Mouse (Mus musculus) heart, adult 18-20 months (tissue): Measurements from ENCODE around the gene Shc3. TPM values are rescaled to one million over a fixed set of nuclear protein-coding genes. Genes with fewer than 3 reads are reported as not detected.

Experiments used
- DNase-seq, 2 experiments: peaks; one replicate each; pipeline ENCODE4 v3.0.0; 2021 to 2022; ENCODE audit warnings: mixed read lengths in 1 of 2
- long read RNA-seq, 2 experiments: library from polyadenylated mRNA; stranded (forward); transcript quantifications; one replicate each; pipeline ENCODE4 v2.0.0; 2021
- total RNA-seq, 2 experiments: library from RNA; stranded (reverse); gene quantifications; 2 replicates each; pipeline ENCODE4 v1.2.3; 2021

The Shc3 gene
- total RNA-seq, result 1 to 10 TPM; 1.0 to 1.2 TPM
- long read RNA-seq, experiment 1, result 0 reads
- long read RNA-seq, experiment 2, result 0 reads

DNA sequence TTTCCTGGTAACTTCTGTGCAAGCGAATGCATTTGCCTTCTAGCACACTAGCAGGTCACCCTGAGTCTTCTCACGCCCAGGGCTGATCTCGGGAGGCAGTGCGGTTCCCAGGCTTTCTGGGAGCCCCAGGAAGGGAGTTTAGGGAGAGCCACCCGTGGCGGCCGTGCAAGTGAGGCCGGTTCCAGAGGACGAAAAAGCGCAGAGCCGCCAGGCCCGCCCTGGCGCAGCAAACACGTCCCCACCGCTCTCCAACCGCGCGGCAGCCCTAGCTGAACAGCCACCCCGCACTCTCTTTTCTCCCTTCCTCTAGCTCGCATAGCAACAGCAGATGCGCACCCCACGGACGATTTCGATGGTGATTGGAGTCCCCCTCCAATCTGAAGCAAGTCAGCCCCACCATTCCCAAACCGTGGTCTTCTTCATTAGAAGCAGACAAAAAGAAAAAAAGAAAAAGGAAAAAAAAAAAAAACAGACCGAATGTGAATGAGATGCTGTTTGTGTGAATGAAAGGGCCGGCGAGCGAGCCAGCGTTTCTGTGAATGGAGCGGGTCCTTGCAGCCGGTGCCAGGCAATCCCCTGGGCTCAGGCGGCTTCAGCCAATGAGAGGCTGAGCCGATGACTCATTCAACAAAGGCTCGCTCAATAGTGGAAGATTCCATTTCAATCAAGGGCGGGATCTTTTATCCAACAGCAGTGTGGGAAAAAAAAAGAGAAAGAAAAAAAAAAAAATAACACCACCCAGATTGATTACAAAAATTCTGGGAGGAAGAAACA, at the start of gene Shc3:
Gene Shc3, minus strand, starts transcription at position 509 of the 774 bp plus-strand sequence.
- peak; percentile 64 to 74 for DNase-seq

DNA sequence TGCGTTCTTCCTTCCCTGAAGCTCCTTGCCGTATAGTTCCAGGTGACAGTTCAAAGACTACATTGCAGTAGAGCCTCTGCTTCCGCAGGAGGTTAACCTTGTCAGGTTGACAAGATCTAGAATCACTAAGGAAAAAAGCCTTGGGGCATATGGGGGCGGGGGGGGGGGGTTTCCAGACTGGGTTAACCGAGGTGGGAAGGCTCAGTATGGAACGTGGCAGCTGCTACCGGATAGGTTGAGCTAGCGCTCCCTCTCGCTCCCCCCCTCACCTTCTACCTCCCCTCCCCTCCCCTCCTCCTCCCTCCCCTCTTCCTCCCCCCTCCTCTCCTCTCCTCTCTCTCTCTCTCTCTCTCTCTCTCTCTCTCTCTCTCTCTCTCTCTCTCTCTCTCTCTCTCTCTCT, 49.4 kb upstream of the Shc3 start:
- DNase-seq, result no peak

DNA sequence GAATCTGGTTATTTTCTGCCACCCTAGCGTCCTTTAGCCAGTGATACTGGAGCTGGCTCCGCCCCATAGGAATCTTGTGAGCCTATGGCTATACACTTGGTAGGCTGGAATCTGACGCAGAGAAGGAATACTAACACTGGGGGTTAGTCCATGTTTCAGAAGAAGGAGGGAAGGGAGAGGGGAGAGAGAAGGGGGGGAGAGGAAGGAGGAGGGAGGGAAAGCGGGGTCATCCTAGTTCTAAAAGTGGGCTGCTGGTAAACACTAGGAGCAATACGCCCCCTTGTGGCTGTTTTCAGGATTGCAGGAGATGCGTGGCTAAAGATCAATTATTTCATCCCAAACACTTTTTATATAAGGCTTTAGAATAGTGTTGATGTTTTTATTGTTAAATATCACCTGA, 48.6 kb upstream of the Shc3 start:
- peak in 1 of 2 experiments; percentile 82 for DNase-seq

DNA sequence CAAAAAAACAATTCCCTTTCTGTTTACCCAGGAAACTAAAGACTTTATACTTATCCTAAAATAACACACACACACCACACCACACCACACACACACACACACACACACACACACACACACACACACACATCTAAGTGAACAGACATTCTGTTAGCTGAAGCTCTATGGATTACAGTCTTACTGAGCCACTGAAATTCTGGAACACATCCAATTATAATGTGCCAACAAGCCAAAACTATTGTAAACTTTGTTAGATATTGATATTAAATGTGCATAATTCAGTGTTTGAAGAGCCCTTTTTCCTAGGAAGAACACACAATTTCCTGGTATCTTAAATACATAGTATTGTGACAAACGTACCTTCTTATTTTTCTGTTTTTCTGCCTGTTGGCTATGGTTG, 48.1 kb upstream of the Shc3 start:
- DNase-seq, result no peak

DNA sequence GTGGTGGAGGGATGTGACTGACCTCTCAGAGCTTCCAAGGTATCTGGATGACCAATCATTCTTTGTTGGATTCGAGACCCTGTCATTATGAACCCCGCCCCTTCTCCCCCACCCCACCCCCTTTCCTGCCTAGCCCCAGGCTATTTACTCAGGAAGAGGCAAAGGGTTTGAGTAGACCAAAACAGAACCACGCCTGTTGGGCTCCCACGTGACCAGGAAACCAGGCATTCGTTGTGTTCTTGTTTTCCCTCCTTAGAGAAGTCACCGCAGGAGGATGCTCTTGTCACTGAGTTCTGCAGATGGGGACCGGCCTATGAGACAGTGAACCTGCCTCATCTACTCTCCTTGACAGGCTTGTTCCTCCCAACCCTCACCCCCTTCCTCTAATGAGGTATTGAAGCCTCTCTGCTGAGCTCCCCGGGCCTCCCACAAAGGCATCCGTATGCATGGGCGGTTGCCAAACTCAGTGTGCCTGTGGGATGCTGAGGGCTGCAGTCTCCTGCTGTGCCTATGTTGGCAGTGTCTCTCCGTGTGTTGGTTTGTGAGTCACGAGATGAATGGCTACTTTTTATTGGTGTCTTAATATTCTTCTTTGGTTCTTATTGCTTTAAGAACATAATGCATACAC, 47.3 kb upstream of the Shc3 start:
- DNase-seq, result no peak

DNA sequence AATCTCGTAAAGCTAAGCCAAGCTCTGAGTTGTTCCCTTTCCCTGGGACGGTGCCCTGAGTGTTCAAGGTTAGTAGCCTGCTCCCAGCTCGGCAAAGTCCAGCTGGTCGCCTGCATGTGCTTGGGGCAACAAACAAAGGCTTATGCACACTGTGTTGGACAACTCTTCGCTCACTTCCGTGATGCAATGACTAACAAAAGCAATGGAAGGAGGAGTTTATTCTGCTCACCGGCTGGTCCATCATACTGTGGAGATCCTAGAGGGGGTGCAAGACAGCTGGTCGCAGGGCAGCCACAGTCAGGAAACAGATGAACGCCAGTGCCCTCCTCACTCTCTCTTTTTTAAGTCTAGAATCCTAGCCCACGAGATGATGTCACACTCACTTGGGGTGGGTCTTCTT, 46.6 kb upstream of the Shc3 start:
- no peak for DNase-seq

DNA sequence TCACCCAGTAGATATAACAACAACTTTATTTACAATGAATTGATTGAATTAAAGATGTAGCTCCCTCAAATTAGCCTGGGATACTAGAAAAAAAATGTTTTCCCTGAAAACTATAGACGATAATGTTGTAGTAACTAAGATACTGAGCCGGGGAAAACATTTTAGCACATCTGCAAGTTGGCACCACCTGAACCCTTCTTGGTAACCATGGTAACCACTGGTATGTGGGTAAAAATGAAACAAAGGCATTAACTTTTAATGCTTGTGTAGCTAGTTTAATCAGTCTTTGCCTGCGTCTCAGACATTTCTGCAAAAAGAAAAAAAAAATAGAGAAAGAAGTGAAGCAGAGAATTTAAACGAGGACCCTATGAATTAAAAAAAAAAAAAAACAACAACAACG, 42.3 kb upstream of the Shc3 start:
- DNase-seq, result no peak

DNA sequence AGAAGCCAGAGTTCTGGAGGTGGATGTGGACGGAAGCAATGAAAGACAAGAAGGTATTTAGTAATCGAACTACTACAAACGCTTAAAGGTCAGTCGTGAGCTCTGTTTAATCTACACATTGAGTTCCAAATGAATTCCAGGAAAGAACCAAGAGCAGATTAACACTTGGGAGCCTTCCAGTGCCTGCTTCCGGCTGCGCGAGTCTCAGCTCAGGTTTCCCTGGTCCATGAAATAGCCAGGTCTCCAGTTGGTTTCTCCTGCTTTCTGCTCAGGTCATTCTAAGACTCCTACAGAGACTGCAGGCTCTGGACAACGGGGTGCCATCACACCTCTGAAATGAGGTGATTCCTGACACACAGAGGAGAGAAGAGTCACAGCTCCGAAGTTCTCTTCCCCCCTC, 41.8 kb upstream of the Shc3 start:
- DNase-seq, result peak; percentile 16 to 17

DNA sequence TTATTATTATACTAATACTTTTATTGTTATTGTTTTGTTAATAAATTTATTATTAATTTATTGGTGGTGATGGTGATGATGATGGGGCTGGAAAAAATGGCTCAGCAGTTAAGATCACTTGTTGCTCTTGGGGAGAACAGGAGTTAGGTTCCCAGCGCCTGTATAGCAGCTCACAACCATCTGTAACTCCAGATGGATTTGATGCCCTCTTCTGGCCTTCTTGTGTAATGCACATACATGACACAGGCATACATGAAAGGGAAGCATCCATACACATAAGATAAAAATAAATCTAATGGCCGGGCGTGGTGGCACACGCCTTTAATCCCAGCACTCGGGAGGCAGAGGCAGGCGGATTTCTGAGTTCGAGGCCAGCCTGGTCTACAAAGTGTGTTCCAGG, 40.0 kb upstream of the Shc3 start:
- no peak for DNase-seq

DNA sequence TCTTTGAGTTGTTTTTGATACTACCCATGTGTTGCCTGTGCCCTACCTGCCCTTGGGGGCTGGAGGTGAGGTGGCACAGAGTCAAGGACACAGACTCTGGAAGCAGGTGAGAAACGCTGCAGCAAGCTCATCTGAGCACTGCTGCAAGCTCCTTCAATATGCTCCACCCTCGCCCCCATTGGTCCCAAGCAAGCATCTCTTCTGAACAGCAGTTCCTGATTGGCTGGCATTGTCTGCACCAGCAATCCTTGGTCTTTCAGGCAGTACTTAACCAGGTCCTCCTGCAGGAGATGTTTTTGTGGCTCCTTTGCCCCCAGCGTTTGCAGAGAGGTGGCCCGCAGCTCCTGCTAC, 34.6 kb upstream of the Shc3 start:
- no peak for DNase-seq

DNA sequence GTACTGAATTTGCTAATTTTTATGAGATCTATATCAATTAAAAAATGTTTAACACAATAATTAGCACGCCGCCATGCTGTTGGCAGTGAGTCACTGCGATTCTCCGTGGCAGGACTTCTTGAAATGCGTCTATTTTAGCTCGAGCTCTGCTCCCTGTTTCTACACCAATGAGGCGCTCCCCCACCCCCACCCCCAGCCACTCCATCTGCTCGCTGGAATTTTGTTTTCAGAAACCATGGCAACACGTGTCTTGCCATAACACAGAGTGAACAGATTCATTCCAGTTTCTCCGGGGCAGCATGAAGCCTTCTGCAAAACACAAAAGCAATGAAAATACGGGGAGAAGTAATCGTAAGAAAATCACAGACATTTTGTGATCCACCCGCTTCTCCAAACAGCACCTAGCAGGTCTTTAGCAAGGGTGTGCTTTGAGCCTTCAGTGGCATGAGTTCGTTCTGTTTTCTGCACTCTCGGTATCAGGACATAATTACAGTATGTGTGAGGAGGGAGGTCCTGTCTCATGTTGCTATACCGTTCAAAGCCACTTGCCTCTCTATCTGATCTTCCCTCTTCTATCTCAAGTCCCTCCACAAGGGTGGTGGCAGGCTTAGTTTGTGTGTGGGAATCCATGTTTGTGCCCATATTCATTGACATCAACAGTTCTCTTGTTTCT, 34.1 kb upstream of the Shc3 start:
- DNase-seq, result peak; percentile 20

DNA sequence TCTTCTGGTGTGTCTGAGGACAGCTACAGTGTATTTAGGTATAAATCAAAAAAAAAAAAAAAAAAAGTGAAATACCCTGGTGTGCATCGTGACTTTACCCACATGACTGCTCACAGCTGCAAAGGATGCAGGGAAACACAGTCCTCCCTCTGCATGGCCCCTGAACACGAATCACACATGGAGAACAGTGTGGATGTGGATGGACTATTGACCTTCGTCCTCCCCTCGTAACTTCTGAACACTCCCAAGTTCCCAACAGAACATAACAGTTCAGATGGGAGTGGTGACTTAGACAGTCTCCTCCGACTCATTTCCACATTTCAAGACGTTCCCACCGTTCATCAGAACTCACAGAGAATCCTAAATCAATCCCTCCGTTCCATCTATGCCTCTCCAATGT, 33.5 kb upstream of the Shc3 start:
- no peak for DNase-seq

DNA sequence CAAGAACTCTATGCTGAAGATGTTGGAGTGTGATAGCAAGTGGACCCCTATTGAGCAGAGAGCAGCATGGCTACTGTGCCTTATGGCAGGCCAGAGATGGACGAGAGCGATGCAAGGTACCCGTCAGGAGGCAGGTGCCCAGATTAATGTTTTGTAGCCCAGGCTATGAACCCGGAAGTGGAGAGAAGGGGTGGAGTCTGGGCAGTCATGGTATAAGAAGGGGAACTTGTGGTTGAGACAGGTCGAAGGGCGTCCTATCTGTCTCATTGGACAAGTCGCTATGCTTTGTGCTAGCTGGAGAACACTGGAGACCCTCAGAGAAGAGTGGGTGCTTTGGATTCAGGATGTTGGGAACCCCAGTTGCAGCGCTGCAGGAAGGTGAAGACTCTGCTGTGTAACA, 30.9 kb upstream of the Shc3 start:
- no peak for DNase-seq

DNA sequence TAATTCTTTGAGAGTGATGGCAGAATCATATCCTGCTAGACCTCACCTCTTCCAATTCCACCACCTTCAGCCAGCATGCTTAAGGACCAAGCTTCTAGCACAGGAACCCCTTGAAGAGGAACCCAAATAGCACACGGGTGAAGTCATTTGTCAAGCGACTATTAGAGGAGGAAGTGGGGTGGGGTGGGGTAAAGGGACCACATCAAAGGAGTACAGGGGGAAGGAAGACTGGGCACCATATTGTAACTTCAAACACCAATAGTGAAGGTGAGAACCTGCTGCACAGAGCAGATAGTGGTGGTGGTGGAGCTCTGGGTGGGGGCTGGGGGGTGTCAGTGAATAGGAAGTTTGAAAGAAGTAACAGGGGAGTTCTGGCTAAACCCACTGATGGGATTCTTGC, 28.8 kb upstream of the Shc3 start:
- no peak for DNase-seq

DNA sequence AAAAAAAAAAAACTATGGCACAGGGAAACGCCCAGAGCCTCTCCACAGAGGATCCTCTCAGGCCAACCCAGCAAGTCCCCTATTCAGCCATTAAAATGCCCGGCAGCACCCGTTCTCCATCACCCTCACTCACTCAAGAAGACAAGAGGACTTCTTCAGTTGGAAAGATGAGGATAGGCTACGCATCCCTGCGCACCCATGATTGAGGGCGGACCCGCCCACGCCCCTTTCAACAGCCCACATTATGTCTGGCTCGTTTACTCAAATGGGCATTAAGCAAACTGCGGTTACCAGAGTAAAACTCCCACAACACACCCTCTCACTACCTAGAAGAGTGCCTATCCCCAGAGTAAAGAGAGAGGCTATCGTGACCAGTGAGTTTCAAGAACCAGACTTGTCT, 26.2 kb upstream of the Shc3 start:
- DNase-seq, result no peak

DNA sequence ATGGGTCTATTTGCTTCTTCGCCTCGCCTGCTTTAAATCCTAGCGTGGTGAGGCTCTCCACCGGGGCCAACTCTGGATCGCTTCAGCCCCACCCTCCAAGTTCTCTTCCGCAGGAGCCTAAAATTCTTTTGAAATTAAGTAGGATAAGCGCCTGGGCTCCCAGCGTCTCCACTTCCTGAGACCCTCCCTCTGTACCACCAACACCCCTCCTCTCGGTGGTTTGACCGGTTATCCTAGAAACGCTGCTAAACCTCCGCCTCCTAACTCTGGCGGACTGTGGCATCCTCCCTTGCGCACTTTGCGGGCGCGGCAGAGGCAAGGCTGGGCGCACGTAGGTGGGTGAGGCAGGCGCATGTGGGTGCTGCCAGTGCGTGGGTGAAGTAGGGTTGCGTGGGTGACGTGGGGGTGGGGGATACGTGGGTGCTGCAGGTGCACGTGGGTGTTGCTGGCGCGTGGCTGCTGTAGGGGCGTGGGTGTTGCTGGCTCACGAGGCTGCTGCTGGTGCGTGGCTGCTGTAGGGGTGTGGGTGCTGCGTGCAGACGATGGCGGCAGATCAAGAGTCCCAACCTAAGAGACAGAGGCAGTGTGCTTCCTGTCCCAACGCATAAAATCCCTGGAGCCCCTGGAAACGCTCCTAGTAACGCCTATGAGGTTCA, 25.6 kb upstream of the Shc3 start:
- DNase-seq, result peak in 1 of 2 experiments; percentile 4

DNA sequence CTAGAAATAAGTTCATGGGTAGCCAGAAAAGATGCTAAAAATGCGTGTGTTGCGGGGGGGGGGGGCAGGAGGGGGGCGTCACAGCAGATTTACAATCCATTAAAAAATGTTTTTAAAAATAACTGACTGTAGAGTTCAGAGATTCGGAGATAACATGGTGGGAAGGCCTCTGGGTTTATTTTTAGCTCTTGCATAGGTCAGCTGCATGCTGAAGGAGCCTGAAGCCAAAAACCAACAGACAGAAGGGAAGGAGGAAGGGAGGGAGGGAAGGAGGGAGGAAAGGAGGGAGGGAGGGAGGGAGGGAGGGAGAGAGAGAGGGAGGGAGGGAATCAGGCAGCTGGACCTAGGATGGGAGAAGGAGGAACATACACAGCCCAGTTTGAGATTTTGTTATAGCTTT, 18.8 kb upstream of the Shc3 start:
- DNase-seq, result no peak

DNA sequence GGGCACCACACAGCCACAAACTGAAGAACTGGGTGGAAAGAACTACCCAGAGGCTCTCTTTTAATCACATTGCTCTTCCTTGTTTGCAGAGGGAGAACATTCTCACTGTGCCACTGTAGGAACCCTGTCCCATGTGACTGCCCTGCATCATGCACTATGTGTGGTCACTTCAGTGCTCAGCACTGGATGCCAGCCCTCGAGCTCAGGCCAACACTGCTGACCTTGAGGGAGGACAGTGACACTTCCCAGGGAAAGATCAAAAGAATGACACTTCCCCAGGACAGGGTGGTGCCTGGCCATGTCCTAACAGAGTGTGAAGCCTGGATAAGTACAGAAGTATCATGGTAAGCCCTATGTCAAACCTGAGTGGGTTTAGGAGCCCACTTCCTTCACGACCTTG, 13.0 kb upstream of the Shc3 start:
- peak in 1 of 2 experiments; percentile 24 for DNase-seq

DNA sequence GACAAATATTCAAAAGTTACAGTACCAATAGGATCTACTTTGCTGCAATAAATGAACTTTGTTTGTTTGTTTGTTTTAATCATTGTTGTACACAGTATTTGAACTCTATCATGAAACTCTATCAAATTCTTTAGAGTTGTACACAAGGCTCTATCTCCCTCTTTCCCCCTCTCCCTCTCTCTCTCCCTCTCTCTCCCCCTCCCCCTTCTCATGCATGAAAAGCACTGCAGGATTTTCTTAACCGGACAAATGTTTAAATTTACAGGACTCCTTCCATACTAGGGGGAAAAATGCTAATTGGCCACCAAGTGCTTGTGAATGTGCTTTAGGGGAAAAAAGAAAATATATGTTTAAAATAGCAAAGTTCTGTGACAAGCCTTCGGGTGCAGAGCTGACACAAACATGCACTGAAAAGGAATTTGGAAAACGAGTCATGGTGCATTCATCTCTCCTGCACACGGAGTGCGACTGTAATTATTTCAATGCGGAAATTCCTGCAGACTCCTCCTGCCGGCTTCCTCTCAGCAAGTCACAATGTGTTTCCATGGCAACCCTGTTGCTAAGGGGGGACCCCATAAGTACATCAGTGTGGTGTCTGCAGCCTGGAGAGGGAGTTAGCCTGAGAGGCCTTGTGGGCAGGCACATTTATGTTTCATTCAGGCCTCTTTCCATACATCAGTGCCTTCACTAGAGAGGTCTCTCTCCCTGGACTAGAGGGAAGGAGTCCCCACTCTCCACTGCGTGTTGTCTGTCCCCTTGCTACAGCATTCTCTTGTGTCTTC, 11.2 kb upstream of the Shc3 start:
- DNase-seq, result no peak

DNA sequence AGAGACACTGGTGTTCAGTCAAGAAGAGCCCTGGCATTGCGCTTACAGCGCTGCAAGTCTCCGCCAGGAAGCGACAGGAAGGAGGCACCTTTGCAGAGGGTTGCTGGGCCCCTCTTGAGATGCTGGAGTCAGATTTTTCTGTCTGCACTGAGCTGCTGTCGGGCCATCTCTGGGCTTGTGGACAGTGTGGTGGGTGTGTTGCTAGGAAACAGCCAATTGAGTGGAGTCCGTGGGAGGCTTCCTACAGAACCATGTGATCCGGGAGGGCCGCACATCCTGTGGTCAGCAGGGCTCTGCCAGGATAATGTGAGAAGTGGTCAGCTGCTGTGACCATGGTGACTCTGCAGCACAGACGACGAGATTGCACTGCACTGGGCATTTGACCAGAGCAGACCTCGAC, 4.6 kb upstream of the Shc3 start:
- peak in 1 of 2 experiments; percentile 39 for DNase-seq

DNA sequence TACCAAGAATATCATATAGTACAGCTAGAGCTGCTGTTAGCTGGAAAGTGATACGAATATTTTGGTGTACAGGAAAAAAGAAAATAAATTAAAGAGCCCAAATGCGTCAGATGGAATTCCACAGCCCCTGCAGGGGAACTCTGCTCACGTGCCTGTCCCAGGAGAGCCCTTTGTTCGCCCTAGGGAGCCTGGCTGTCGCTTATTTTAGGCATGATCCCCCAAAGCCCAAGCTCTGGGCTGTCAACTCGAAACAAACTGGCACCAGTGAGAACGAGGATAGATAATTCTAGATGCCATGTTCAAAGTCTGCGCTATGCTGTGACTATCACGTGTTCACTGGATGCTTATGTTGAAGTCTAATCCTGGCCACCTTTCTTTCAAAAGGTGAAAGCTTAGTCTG, 892 bp upstream of the Shc3 start:
- no peak for DNase-seq

DNA sequence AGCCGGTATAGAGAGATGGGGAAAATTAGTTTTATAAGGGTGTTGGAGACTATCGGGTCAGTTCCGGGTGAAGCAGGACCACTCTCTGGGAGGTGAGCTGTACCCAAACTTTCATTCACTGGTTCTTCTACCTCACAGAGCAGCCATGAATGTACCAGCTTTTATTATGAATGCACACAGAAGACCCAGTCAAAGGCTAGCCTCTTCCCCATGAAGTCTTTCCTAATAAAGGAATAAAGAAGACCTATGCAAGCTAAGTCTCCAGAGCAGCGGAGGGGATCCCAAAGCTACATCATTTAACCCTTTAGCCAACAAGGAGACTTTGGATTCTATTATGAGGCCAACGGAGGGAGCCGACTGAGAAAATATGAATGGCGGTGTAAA, 458 bp upstream of the Shc3 start:
- DNase-seq, result peak in 1 of 2 experiments; percentile 10
